Mouse (Mus musculus) liver, embryonic 18 days (tissue): ENCODE results near the gene D5Ertd577e. TPM values are rescaled to one million over a fixed set of nuclear protein-coding genes. Genes with fewer than 3 reads are reported as not detected.

Experiments used
- polyA plus RNA-seq: library from polyadenylated mRNA; depleted of rRNA; stranded (reverse); fragments of >200 nt; gene quantifications from 2 replicates; pipeline ENCODE4 v1.2.3, GENCODE M21; 2012; rRNA removed

D5Ertd577e gene
- polyA plus RNA-seq: not detected in 2 replicates

GRCm38 (mm10) chr5:95456506-95456905 lies at the start of gene D5Ertd577e:
Gene D5Ertd577e, plus strand, starts transcription at chr5:95456806.

DNA sequence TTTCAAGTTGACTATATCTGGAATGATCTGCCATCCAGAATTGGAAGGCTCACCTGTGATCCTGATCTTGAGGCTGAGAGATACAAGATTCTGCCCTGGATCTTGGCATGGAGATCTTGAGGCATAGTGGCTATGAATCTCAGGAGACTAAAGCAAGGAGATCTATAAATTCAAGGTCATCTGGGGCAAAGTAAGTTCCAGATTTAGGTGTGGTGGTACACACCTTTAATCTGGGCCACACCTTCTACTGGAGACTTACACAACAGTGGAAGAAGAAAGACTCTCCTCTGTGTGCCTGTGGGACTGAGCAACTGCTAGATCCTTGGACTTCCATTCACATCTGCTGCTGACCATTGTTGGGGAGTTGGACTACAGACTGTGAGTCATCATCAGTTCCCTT lies 53.9 kb downstream of the D5Ertd577e start, which contains the start of gene Gm3286:
Gene Gm3286, plus strand, starts transcription at position 301 of the 400 bp plus-strand sequence.

Other genes with a start within 250 kb of the D5Ertd577e start
- not detected in 2 replicates for gene Gm10424, start 184.0 kb upstream of the D5Ertd577e start, polyA plus RNA-seq
- not detected in 2 replicates for gene Gm3259, start 150.9 kb upstream of the D5Ertd577e start, polyA plus RNA-seq
- gene Gm3286, start 54.0 kb downstream of the D5Ertd577e start, polyA plus RNA-seq: not detected in 2 replicates
- gene Gm7971, start 138.1 kb downstream of the D5Ertd577e start, polyA plus RNA-seq: not detected in 2 replicates